Mouse (Mus musculus) left cerebral cortex, postnatal 25 days (tissue): Measurements from ENCODE around the gene Magi2. TPM values are rescaled to one million over a fixed set of nuclear protein-coding genes. Genes with fewer than 3 reads are reported as not detected.
"Not testable (repeated sequence)": the region's sequence is repeated elsewhere in the genome, so short reads cannot be mapped to it uniquely, and the experiment has no call there.

ENCODE experiments used
- DNase-seq, 2 experiments: peaks; one replicate each; pipeline ENCODE4 v3.0.0; 2022; ENCODE audit warnings: low spot score in 2 of 2, mixed read lengths in 1 of 2
- intact Hi-C: fragments of 180-260 bp; cut with DNase I; formaldehyde crosslinking; loops from one replicate; pipeline ENCODE4 v1.15.1; 2025
- total RNA-seq, 2 experiments: library from RNA; stranded (reverse); gene quantifications; 2 replicates each; pipeline ENCODE4 v1.2.3; 2021

Gene Magi2
- total RNA-seq, 2 experiments from 2014 or later, result 118 to 120 TPM

DNA sequence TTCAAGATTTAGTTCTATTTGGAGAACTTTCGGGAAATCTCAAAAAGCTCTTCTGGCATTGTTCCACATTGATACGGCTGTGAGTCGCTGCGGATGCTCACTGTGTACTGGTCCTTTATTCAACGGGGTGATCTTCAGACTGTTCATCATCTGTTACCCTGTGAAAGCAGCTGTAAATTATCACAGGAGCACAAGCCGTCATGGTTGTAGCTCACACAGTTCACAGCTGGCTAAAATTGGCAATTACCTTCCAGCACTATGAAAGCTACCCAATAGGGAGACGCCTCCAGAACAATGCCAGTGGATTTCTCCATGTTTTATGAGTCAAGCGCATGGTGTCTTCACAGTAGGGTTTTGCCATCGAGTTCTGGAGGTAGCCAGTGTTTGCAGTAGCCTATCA is 1294.8 kb downstream of the Magi2 start:
- no peak for DNase-seq

DNA sequence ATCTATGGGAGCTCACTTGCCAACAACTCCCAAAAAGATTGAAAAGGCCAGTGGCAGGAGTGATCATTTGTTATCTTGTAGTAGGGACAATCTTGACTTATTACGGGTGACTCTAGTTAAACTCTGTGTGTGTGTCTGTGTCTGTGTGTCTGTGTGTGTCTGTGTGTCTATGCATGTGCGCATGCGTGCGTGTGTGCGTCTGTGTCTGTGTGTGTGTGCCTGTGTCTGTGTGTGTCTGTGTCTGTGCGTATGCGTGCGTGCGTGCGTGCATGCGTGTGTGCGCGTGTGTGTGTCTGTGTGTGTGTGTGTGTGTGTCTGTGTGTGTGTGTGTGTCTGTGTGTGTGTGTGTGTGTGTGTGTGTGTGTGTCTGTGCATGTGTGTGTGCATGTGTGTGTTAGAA is 1295.2 kb downstream of the Magi2 start:
- intact Hi-C loops, result no loop called here

More for the DNA sequence above, 1294.8 kb downstream of the Magi2 start:
- intact Hi-C loops, result no loop called here

DNA sequence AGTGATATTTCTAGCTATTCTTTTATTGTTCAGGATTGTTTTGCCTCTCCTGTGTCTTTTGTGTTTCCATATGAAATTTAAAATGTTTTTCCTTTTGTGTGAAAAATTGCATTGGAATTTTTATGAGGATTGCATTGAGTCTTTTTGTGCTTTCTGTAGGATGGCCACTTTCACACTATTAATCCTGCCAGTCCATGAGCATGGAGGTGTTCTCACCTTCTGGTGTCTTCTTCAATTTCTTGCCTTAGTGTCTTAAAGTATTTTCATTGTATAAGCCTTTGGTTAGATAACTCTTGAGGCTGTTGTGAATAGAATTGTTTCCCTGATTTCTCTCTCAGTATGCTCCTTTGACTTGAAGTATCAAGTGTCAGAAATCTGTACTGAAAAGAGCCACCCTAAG is 1296.9 kb downstream of the Magi2 start:
- intact Hi-C loops, result no loop called here
- peak in 1 of 2 experiments; percentile 60 for DNase-seq

More for the DNA sequence above, 1295.2 kb downstream of the Magi2 start:
- no peak for DNase-seq

- peak in 1 of 2 experiments; percentile 72 for DNase-seq
- intact Hi-C loops, result not testable (repeated sequence)
Measured at GRCm38 (mm10) chr5:20526588-20526987, 1299.8 kb downstream of the Magi2 start.

DNA sequence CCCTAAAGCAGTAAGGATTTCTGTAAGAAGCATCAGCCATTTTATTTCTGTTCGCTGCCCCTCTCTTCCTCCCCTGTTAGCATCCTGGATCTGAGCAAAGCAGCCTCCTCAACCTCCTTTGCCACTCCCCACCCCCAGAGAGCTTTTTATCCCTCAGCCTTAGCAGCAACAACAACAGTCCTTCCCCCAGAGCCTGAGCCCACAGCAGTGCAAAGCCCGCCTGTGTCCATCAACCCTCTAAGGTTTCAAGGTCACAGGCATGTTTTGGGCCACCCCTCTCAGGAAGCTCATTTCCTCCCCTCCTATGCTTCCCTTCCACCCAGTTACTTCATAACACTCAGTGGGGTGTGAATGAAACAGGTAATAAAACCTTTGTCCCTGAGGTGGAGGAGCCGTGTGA is 1309.7 kb downstream of the Magi2 start:
- DNase-seq, result no peak
- intact Hi-C loops, result no loop called here

GRCm38 (mm10) chr5:20537369-20538022 is 1310.7 kb downstream of the Magi2 start:
- DNase-seq, result no peak
- intact Hi-C loops, result no loop called here

GRCm38 (mm10) chr5:20544374-20544773 is 1317.5 kb downstream of the Magi2 start:
- no peak for DNase-seq
- intact Hi-C loops, result no loop called here

DNA sequence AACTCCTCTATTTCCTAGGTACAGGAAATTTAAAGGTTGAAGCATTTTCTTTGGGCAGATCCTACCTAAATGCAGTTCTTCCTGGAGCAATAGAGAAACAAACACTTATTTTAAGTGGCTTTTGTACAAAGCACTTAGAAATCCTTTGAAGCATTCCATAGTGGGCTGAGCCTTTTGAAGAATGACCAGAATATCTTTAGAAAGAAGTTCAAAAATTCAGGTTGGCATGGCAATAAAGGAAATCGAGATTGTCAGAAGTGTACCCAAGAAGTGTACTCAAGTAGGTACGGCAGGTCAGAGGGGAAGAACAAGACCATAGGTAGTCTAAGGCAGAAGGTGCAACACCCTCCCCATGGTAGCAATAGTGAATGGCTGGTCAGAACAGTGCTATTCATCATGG is 1332.5 kb downstream of the Magi2 start:
- DNase-seq, result no peak
- intact Hi-C loops, result no loop called here

GRCm38 (mm10) chr5:20559821-20560220 is 1333.0 kb downstream of the Magi2 start:
- intact Hi-C loops, result no loop called here
- no peak for DNase-seq

- intact Hi-C loops, result loop anchor here (2.0 to 5.0 kb wide), 2 partner anchors 46 to 121 kb away; no protein-coding TSS in a partner anchor
Measured at GRCm38 (mm10) chr5:20568421-20568820, 1341.6 kb downstream of the Magi2 start.

DNA sequence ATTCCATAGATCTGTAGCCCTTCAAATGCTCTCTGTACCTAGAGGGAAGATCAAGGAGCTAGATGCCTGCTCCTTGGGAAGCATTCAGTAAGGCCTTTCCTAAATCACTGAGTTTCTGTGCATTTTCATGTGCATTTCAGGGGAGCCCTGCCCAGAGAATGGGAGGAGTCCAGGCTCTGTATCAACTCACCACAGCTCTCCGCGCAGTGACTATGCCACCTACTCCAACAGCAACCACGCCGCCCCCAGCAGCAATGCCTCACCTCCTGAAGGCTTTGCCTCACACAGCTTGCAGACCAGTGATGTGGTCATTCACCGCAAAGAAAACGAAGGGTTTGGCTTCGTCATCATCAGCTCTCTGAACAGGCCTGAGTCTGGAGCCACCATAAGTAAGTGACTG is 1342.1 kb downstream of the Magi2 start:
- DNase-seq, result peak; percentile 25 to 56
- intact Hi-C loops, result loop anchor here (2.0 to 5.0 kb wide), 2 partner anchors 46 to 122 kb away; no protein-coding TSS in a partner anchor

More at GRCm38 (mm10) chr5:20568421-20568820, 1341.6 kb downstream of the Magi2 start:
- peak; percentile 73 to 95 for DNase-seq

DNA sequence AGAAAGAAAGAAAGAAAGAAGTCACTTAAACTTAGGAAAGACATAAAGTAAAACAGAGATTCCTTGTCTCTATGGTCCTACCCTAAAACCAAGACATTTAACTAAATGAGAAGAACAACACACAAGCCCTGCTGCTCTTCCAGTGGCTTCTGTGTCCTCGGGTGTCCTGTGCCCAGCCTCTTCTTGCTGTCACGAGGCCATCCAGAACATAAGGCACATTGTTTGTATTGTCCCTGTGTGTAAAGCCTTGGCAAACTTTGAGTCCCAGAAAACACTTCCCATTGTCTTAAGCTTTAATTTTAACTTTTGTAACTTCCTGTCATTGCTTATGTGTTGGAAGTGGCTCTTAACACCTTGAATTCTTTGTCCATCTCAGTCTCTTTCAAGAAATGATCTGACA is 1348.0 kb downstream of the Magi2 start:
- DNase-seq, result no peak
- intact Hi-C loops, result no loop called here

- intact Hi-C loops, result no loop called here
- DNase-seq, result peak in 1 of 2 experiments; percentile 47
Measured at GRCm38 (mm10) chr5:20575798-20576197, 1349.0 kb downstream of the Magi2 start.

GRCm38 (mm10) chr5:20576266-20576665 is 1349.4 kb downstream of the Magi2 start:
- DNase-seq, result no peak
- intact Hi-C loops, result no loop called here

DNA sequence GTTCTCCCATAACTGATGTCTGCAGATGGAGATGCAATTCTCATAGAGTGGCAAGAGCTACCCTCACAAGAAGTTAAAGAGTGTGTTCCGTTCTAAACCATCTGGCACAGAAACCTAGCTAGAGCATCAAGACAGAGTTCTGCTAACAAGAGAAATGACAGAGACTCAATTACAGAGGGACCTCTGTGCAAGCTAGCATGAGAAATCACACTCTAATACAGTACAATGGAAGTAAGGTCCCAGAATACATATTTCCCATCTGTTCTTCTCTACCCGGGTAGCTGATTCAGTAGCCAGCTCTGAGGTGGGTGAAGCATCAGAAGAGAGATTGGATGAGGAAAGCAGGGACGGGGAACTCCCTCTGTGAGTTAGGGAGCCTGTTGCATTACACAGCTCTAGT is 1351.8 kb downstream of the Magi2 start:
- intact Hi-C loops, result no loop called here
- DNase-seq, result peak; percentile 44 to 84

DNA sequence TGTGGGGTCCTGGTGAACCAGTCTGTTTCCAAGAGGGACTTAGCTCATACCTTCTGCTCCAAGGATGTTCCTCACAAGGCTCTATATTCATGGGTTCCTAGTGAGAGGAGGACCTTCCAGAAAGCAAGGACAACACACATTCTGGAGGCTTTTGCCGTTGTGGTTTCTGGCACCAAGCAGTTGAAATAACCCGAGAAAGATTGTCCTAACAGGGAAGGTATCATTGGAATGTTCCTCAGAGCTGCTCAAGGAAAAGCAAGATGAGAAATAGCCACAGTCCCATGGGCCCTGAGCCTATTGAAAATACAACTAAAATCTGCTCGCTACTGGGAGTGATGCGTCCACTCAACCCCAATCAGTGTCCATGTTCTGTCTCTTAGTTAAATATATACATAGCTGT is 1353.8 kb downstream of the Magi2 start:
- intact Hi-C loops, result no loop called here

DNA sequence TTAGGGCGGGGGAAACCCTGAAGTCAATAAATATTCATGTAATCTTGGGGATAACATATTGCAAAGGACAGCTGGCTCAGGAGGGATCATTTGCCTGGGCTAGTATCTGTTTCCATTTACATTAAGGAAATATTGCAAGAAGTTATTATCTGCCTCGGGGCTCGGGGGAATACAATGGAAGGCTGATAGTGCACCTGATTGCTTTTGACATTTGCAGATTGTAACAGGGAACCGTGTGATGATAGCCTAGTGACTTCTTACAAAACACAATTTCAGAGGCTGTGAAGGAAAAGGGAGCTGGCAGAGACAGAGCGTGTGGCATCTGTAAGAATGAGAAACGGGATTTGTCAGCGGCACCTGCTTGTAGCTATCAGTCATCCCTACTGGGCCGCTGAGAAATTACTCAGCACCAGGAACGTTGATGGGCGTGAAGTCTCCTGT is 1356.2 kb downstream of the Magi2 start:
- peak; percentile 34 to 64 for DNase-seq
- intact Hi-C loops, result no loop called here

More for the DNA sequence above, 1353.8 kb downstream of the Magi2 start:
- DNase-seq, result no peak

DNA sequence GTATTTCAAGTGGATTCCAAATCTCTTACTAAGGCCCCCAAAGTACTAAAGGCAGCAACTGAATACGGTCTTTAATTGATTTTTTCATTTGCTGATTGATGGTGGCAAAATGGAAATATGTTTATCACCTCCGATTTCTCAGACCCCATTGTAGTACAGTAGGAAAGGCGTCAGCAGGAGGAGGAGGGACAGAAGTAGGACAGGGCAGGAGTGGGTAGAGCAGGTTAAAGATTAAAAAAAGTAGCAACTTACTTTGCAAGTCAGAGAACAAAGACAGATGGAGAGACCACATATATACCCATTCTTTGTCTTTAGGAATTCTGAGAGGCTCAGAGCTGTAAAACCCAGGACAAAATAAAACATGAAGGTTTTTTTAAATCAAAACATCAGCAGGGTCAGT is 1356.8 kb downstream of the Magi2 start:
- no peak for DNase-seq
- intact Hi-C loops, result no loop called here

GRCm38 (mm10) chr5:20584769-20585168 is 1357.9 kb downstream of the Magi2 start:
- no peak for DNase-seq
- intact Hi-C loops, result no loop called here

- intact Hi-C loops, result no loop called here
- DNase-seq, result no peak
Measured at GRCm38 (mm10) chr5:20589731-20590130, 1362.9 kb downstream of the Magi2 start.

DNA sequence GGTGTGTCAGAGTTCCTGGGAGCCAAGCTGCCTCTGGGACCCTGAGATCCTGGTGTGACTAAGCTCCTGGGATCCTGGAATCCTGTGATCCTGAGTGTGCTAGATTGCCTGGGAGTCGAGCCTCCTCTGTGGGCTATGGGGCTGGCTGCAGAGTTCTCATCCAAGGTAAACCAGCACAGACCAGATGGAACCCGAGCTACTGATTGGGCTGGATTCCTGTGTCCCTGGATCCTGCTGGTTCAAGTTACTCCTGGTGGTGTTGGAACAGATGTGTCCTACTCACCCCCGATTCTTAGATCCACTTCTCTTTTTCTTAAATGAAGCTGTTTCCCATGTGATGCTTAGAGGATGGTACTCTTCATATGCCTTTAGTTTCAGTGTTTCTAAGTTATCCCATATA is 1371.4 kb downstream of the Magi2 start:
- intact Hi-C loops, result no loop called here
- DNase-seq, result no peak
